Mouse (Mus musculus): ENCODE data around the gene Hrk.

GRCm38 (mm10) chr5:118120670-118121069 lies 43.8 kb upstream of the Hrk start:
- no peak for TF ChIP-seq CTCF (IDR thresholded peaks at IDR 0.05; ENCODE audit: control insufficient read depth, insufficient read depth, insufficient replicate concordance, low read depth, low read length)
- TF ChIP-seq POLR2A (IDR thresholded peaks at IDR 0.05; ENCODE audit: control insufficient read depth, low read depth, low read length) = no peak

All from testis, adult 2 months (tissue).